Mouse (Mus musculus): ENCODE results near the gene Mthfd1l. TPM values are rescaled to one million over a fixed set of nuclear protein-coding genes. Genes with fewer than 3 reads are reported as not detected.

The Mthfd1l gene
- polyA plus RNA-seq, 1 experiment: 5.8 TPM

DNA sequence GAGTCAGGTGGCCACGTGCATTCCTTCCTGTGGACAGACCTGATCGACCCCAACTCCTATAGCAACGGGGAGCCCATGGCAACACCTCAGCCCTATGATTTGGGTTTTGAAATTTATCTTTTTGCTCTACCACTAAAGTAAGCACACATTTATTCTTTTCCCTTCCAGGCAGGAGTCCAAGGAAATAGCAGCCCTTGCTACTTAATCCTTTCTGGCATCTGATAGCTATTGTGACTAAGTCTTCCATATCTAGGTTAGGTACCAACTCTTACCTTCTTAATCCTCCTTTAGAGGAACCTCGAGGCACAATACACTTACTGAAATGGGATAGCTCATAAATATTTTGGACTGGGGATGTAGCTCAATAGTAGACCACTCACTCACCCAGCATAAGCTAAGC lies 180.1 kb downstream of the Mthfd1l start:
- H3K36me3 ChIP-seq (ENCODE audit: control insufficient read depth, insufficient read depth, low read length): peaks cover 3% of the 10 kb centered on the region; the same call in 1 of the 2 replicates
- TF ChIP-seq POLR2A (IDR thresholded peaks at IDR 0.05; ENCODE audit: low read depth, low read length) (no peak), CTCF (IDR thresholded peaks at IDR 0.05; ENCODE audit: extremely low read depth, insufficient read depth, insufficient read length, insufficient replicate concordance) (no peak)
- no peak overlapping the region for H3K27ac ChIP-seq (ENCODE audit: insufficient read depth, low read length)
- no peak overlapping the region for H3K4me3 ChIP-seq (ENCODE audit: extremely low read depth, insufficient read depth, insufficient read length)
- WGBS: 94% methylated on average over 4 of the region's 4 CpGs
- H3K27me3 ChIP-seq (ENCODE audit: control insufficient read depth, insufficient read depth, low read length): no peaks in the 10 kb centered on the region
- DNase-seq (ENCODE audit: low read depth in 1 of 2, low spot score in 2 of 2): no peak
- no peaks in the 10 kb centered on the region for H3K4me1 ChIP-seq (ENCODE audit: control insufficient read depth, insufficient read depth, insufficient read length)

GRCm38 (mm10) chr10:4154035-4154434 lies 181.1 kb downstream of the Mthfd1l start:
- TF ChIP-seq CTCF (IDR thresholded peaks at IDR 0.05; ENCODE audit: extremely low read depth, insufficient read depth, insufficient read length, insufficient replicate concordance) (no peak), POLR2A (IDR thresholded peaks at IDR 0.05; ENCODE audit: low read depth, low read length) (no peak)
- H3K4me3 ChIP-seq (ENCODE audit: extremely low read depth, insufficient read depth, insufficient read length): no peak overlapping the region
- H3K27ac ChIP-seq (ENCODE audit: insufficient read depth, low read length): no peak overlapping the region
- peaks cover 3% of the 10 kb centered on the region; the same call in 1 of the 2 replicates for H3K36me3 ChIP-seq (ENCODE audit: control insufficient read depth, insufficient read depth, low read length)
- DNase-seq (ENCODE audit: low read depth in 1 of 2, low spot score in 2 of 2): no peak
- no peaks in the 10 kb centered on the region for H3K27me3 ChIP-seq (ENCODE audit: control insufficient read depth, insufficient read depth, low read length)
- 93% methylated on average over 6 of the region's 6 CpGs for WGBS
- H3K4me1 ChIP-seq (ENCODE audit: control insufficient read depth, insufficient read depth, insufficient read length): no peaks in the 10 kb centered on the region

DNA sequence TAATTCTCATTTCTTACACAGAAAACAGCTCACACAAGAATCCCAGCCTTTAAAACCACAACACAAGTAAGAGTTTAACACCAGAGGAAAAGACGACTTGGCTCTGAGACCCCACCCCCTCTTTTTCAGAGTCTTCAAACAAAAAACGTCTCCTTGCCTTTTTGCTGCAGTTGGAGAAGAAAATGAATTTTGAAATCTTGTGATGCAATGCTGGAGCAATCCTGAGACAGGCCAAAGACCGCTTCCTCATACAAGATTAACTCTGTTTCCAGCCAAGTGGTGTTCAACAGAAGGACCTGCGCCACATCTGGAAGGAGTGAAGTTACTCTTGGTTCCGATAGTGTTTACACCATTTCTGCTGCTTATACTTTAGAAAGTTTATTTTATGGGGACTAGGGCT lies 182.6 kb downstream of the Mthfd1l start:
- H3K4me1 ChIP-seq (ENCODE audit: control insufficient read depth, insufficient read depth, insufficient read length): no peaks in the 10 kb centered on the region
- H3K27me3 ChIP-seq (ENCODE audit: control insufficient read depth, insufficient read depth, low read length): no peaks in the 10 kb centered on the region
- no peak for TF ChIP-seq CTCF (IDR thresholded peaks at IDR 0.05; ENCODE audit: extremely low read depth, insufficient read depth, insufficient read length, insufficient replicate concordance)
- no peak for TF ChIP-seq POLR2A (IDR thresholded peaks at IDR 0.05; ENCODE audit: low read depth, low read length)
- 78% methylated on average over 5 of the region's 5 CpGs for WGBS
- no peak overlapping the region for H3K27ac ChIP-seq (ENCODE audit: insufficient read depth, low read length)
- H3K4me3 ChIP-seq (ENCODE audit: extremely low read depth, insufficient read depth, insufficient read length): no peak overlapping the region
- DNase-seq (ENCODE audit: low read depth in 1 of 2, low spot score in 2 of 2): no peak
- H3K36me3 ChIP-seq (ENCODE audit: control insufficient read depth, insufficient read depth, low read length): peaks cover 3% of the 10 kb centered on the region; the same call in 1 of the 2 replicates

DNA sequence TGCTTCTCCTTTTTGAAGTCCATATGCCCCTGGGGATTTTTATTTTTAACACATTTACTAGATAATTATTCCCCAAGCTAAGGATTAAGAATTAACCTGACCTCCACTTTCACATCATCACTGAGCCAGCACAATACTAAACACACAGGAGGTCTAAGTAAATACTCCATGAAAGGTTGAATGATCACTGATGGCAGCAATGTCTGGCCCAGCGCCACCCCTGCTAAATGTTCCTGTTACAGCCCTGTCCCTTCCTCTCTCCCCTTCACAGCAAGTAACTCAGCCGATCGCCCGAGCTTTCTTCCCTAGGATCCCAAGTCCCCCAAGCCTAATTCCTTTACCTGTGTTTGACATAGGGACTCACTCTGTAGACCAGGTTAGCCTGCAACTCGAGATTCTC lies 185.6 kb downstream of the Mthfd1l start:
- Histone ChIP-seq H3K27me3 (ENCODE audit: control insufficient read depth, insufficient read depth, low read length) (no peaks in the 10 kb centered on the region), H3K27ac (ENCODE audit: insufficient read depth, low read length) (no peak overlapping the region), H3K36me3 (ENCODE audit: control insufficient read depth, insufficient read depth, low read length) (peaks cover 3% of the 10 kb centered on the region; the same call in 1 of the 2 replicates), H3K4me1 (ENCODE audit: control insufficient read depth, insufficient read depth, insufficient read length) (no peaks in the 10 kb centered on the region), H3K4me3 (ENCODE audit: extremely low read depth, insufficient read depth, insufficient read length) (no peak overlapping the region)
- WGBS: 95% methylated on average over 5 of the region's 5 CpGs
- DNase-seq (ENCODE audit: low read depth in 1 of 2, low spot score in 2 of 2): no peak
- no peak for TF ChIP-seq POLR2A (IDR thresholded peaks at IDR 0.05; ENCODE audit: low read depth, low read length)
- no peak for TF ChIP-seq CTCF (IDR thresholded peaks at IDR 0.05; ENCODE audit: extremely low read depth, insufficient read depth, insufficient read length, insufficient replicate concordance)

DNA sequence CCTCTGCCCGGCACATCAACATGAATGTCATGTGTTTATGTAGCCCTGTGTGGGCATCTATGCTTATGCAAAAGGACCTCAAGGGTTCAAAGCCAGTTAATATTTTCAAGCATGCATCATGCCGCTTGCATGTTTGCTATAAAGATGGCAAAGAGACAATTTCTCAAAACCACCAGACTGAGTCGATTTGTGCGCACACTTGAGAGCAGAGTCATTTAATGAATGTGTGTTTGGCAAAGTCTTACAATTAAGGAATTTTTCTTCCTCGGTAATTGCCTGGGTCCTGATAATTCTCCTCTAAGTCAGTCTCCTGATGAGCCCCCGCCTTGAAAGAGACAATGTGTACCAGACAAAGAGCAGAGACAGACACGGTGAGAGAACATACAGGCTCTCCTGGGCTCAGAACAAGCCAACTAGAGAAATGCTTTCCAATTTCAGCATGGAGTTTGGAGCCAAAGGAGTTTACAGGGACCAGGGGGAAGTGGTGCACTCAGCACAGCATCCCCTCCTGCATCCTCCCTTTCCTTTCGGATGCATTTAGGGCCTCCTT lies 186.7 kb downstream of the Mthfd1l start:
- 92% methylated on average over 8 of the region's 8 CpGs for WGBS
- Histone ChIP-seq H3K4me1 (ENCODE audit: control insufficient read depth, insufficient read depth, insufficient read length) (no peaks in the 10 kb centered on the region), H3K36me3 (ENCODE audit: control insufficient read depth, insufficient read depth, low read length) (peaks cover 3% of the 10 kb centered on the region; the same call in 1 of the 2 replicates), H3K27me3 (ENCODE audit: control insufficient read depth, insufficient read depth, low read length) (no peaks in the 10 kb centered on the region), H3K27ac (ENCODE audit: insufficient read depth, low read length) (no peak overlapping the region), H3K4me3 (ENCODE audit: extremely low read depth, insufficient read depth, insufficient read length) (no peak overlapping the region)
- DNase-seq (ENCODE audit: low read depth in 1 of 2, low spot score in 2 of 2): no peak
- TF ChIP-seq POLR2A (IDR thresholded peaks at IDR 0.05; ENCODE audit: low read depth, low read length) (no peak), CTCF (IDR thresholded peaks at IDR 0.05; ENCODE audit: extremely low read depth, insufficient read depth, insufficient read length, insufficient replicate concordance) (no peak)

GRCm38 (mm10) chr10:4160242-4160785 lies 187.4 kb downstream of the Mthfd1l start:
- H3K36me3 ChIP-seq (ENCODE audit: control insufficient read depth, insufficient read depth, low read length): peaks cover 3% of the 10 kb centered on the region; the same call in 1 of the 2 replicates
- DNase-seq (ENCODE audit: low read depth in 1 of 2, low spot score in 2 of 2): no peak
- no peak overlapping the region for H3K4me3 ChIP-seq (ENCODE audit: extremely low read depth, insufficient read depth, insufficient read length)
- no peaks in the 10 kb centered on the region for H3K4me1 ChIP-seq (ENCODE audit: control insufficient read depth, insufficient read depth, insufficient read length)
- H3K27me3 ChIP-seq (ENCODE audit: control insufficient read depth, insufficient read depth, low read length): no peaks in the 10 kb centered on the region
- no peak overlapping the region for H3K27ac ChIP-seq (ENCODE audit: insufficient read depth, low read length)
- TF ChIP-seq CTCF (IDR thresholded peaks at IDR 0.05; ENCODE audit: extremely low read depth, insufficient read depth, insufficient read length, insufficient replicate concordance) (no peak), POLR2A (IDR thresholded peaks at IDR 0.05; ENCODE audit: low read depth, low read length) (no peak)
- WGBS: 92% methylated on average over 13 of the region's 13 CpGs

- no peak for DNase-seq (ENCODE audit: low read depth in 1 of 2, low spot score in 2 of 2)
- Histone ChIP-seq H3K27ac (ENCODE audit: insufficient read depth, low read length) (no peak overlapping the region), H3K4me1 (ENCODE audit: control insufficient read depth, insufficient read depth, insufficient read length) (no peaks in the 10 kb centered on the region), H3K4me3 (ENCODE audit: extremely low read depth, insufficient read depth, insufficient read length) (no peak overlapping the region), H3K27me3 (ENCODE audit: control insufficient read depth, insufficient read depth, low read length) (no peaks in the 10 kb centered on the region), H3K36me3 (ENCODE audit: control insufficient read depth, insufficient read depth, low read length) (no peaks in the 10 kb centered on the region)
- no peak for TF ChIP-seq CTCF (IDR thresholded peaks at IDR 0.05; ENCODE audit: extremely low read depth, insufficient read depth, insufficient read length, insufficient replicate concordance)
- TF ChIP-seq POLR2A (IDR thresholded peaks at IDR 0.05; ENCODE audit: low read depth, low read length): no peak
- 96% methylated on average over 2 of the region's 2 CpGs for WGBS
These were observed 189.1 kb downstream of the Mthfd1l start for GRCm38 (mm10) chr10:4162049-4162448.
